Mouse (Mus musculus) adrenal gland, adult 8-10 months (tissue): Measurements from ENCODE around the gene Pik3r3. TPM values are rescaled to one million over a fixed set of nuclear protein-coding genes. Genes with fewer than 3 reads are reported as not detected.
"Not testable (repeated sequence)": the region's sequence is repeated elsewhere in the genome, so short reads cannot be mapped to it uniquely, and the experiment has no call there.

Experiments
- DNase-seq: peaks from one replicate; pipeline ENCODE4 v3.0.0; 2022
- total RNA-seq, 4 experiments: library from RNA; stranded (reverse); gene quantifications; 2 replicates each; pipeline ENCODE4 v1.2.4; 2022

Gene Pik3r3
- total RNA-seq, result 10 to 100 TPM; 21.5 to 41.2 (median 31.1) TPM

GRCm38 (mm10) chr4:116221140-116221851 is at the start of gene Pik3r3:
Gene Pik3r3 (plus strand): TSS chr4:116221618.
- DNase-seq, result peak; percentile 98

- DNase-seq, result no peak
Observed at GRCm38 (mm10) chr4:116173072-116173471, 48.3 kb upstream of the Pik3r3 start, which contains the start of the genes 1700042G07Rik and Gm49337. Gene 1700042G07Rik (plus strand): TSS chr4:116173372. Gene Gm49337 (plus strand): TSS chr4:116173384.

GRCm38 (mm10) chr4:116173752-116174151 is 47.7 kb upstream of the Pik3r3 start:
- no peak for DNase-seq

- no peak for DNase-seq
Observed at GRCm38 (mm10) chr4:116174466-116175116, 46.8 kb upstream of the Pik3r3 start.

- no peak for DNase-seq
Observed at GRCm38 (mm10) chr4:116175136-116175535, 46.3 kb upstream of the Pik3r3 start.

GRCm38 (mm10) chr4:116175711-116176542 is 45.5 kb upstream of the Pik3r3 start:
- DNase-seq, result no peak

GRCm38 (mm10) chr4:116176543-116176988 is 44.9 kb upstream of the Pik3r3 start:
- DNase-seq, result no peak

GRCm38 (mm10) chr4:116177140-116177539 is 44.3 kb upstream of the Pik3r3 start:
- DNase-seq, result peak; percentile 66

- DNase-seq, result no peak
Observed at GRCm38 (mm10) chr4:116182079-116182478, 39.3 kb upstream of the Pik3r3 start.

- DNase-seq, result no peak
Observed at GRCm38 (mm10) chr4:116182745-116183144, 38.7 kb upstream of the Pik3r3 start.

- DNase-seq, result no peak
Observed at GRCm38 (mm10) chr4:116185083-116185482, 36.3 kb upstream of the Pik3r3 start.

- no peak for DNase-seq
Observed at GRCm38 (mm10) chr4:116192286-116192835, 29.1 kb upstream of the Pik3r3 start.

- DNase-seq, result no peak
Observed at GRCm38 (mm10) chr4:116193583-116194383, 27.6 kb upstream of the Pik3r3 start.

- DNase-seq, result no peak
Observed at GRCm38 (mm10) chr4:116198422-116198821, 23.0 kb upstream of the Pik3r3 start.

GRCm38 (mm10) chr4:116204422-116204821 is 17.0 kb upstream of the Pik3r3 start:
- DNase-seq, result no peak

- no peak for DNase-seq
Observed at GRCm38 (mm10) chr4:116206531-116206930, 14.9 kb upstream of the Pik3r3 start.

GRCm38 (mm10) chr4:116208891-116209290 is 12.5 kb upstream of the Pik3r3 start:
- no peak for DNase-seq

- no peak for DNase-seq
Observed at GRCm38 (mm10) chr4:116215895-116216605, 5.4 kb upstream of the Pik3r3 start.

GRCm38 (mm10) chr4:116217046-116217445 is 4.4 kb upstream of the Pik3r3 start:
- DNase-seq, result peak; percentile 25

GRCm38 (mm10) chr4:116217661-116218060 is 3.8 kb upstream of the Pik3r3 start:
- DNase-seq, result not testable (repeated sequence)

- no peak for DNase-seq
Observed at GRCm38 (mm10) chr4:116219056-116219455, 2.4 kb upstream of the Pik3r3 start.
